Mouse (Mus musculus): ENCODE results near the gene Pik3c2b. TPM values are rescaled to one million over a fixed set of nuclear protein-coding genes. Genes with fewer than 3 reads are reported as not detected.

Pik3c2b gene
- polyA plus RNA-seq, 2 experiments: 0.48 to 0.76 TPM

DNA sequence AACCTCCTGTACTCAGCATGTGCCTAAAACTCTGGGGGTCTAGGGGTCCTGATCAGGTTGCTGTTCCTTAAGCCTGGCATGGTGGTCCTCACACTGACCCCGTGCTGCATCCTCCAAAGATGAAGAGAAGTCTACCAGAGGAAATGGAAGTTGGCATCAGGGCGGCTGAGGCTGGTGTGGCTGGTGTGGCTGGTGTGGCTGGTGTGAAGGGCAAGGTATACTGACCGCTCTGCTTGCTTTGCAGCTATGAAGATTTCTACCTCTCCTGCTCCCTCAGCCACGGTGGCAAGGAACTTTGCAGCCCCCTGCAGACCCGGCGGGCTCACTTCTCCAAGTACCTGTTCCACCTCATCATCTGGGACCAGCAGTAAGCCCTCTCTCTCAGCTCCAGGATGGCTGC, 35.2 kb downstream of the Pik3c2b start:
- peaks cover 17 to 32% of the 10 kb centered on the region in 2 experiments for H3K4me1 ChIP-seq (replicated peaks; ENCODE audit: control insufficient read depth in 2 of 2, insufficient read depth in 2 of 2, low read length in 1 of 2)
- no peak overlapping the region for H3K9ac ChIP-seq (replicated peaks)
- no peaks in the 10 kb centered on the region for H3K27me3 ChIP-seq (ENCODE audit: control insufficient read depth, insufficient read depth, low read length)
- no peaks in the 10 kb centered on the region for H3K9me3 ChIP-seq (ENCODE audit: control insufficient read depth, low read length)
- H3K4me3 ChIP-seq (ENCODE audit: insufficient read depth in 1 of 2, low read depth in 2 of 2, low read length in 2 of 2): no peak overlapping the region
- DNase-seq (ENCODE audit: low read depth in 3 of 3, low spot score in 3 of 3) (no peak), ATAC-seq (ENCODE audit: insufficient read depth) (no peak)
- no peak overlapping the region for H3K27ac ChIP-seq
- H3K36me3 ChIP-seq (replicated peaks; ENCODE audit: control insufficient read depth, insufficient read depth, low read depth): no peaks in the 10 kb centered on the region
- no peak overlapping the region for H3K4me2 ChIP-seq (ENCODE audit: low read depth)
- TF ChIP-seq CTCF (IDR thresholded peaks at IDR 0.05; ENCODE audit: low read depth) (no peak), EP300 (IDR thresholded peaks at IDR 0.05; ENCODE audit: low read depth) (no peak)
- 66% methylated on average over 6 of the region's 6 CpGs for WGBS (ENCODE audit: insufficient replicate concordance)

DNA sequence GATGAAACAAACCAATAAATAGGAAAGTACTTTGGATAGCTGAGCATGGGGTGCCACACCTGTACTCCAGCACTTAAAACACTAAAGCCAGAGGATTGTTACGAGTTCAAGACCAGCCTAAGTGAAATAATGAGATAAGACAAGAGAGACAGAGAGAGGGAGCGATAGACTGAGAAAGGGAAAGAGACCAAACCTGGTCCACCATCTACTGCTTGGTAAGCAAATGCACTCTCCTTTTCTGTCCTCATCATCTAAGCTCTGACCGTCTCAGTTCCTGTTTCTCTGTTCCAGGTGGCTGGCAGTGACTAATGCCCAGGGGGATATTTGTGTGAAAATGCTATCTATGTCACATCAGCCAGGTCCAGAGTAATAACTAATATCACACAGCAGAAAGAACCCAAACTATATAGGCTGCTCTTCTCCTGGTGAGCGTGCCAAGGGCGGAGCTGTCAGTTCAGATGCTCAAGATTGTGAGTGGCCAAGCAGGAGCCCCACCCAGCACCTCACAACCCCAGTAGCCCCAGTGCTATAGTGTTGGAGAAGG, 37.6 kb downstream of the Pik3c2b start:
- Histone ChIP-seq H3K4me1 (replicated peaks; ENCODE audit: control insufficient read depth in 2 of 2, insufficient read depth in 2 of 2, low read length in 1 of 2) (peaks cover 17 to 21% of the 10 kb centered on the region in 2 experiments), H3K27me3 (ENCODE audit: control insufficient read depth, insufficient read depth, low read length) (no peaks in the 10 kb centered on the region), H3K27ac (no peak overlapping the region), H3K4me2 (ENCODE audit: low read depth) (no peak overlapping the region), H3K36me3 (replicated peaks; ENCODE audit: control insufficient read depth, insufficient read depth, low read depth) (no peaks in the 10 kb centered on the region), H3K9me3 (ENCODE audit: control insufficient read depth, low read length) (no peaks in the 10 kb centered on the region), H3K4me3 (ENCODE audit: insufficient read depth in 1 of 2, low read depth in 2 of 2, low read length in 2 of 2) (no peak overlapping the region), H3K9ac (replicated peaks) (no peak overlapping the region)
- DNase-seq (ENCODE audit: low read depth in 3 of 3, low spot score in 3 of 3) (peak in 2 of 3 experiments; percentile 18 to 31), ATAC-seq (ENCODE audit: insufficient read depth) (peak; percentile 49)
- 61% methylated on average over 5 of the region's 5 CpGs for WGBS (ENCODE audit: insufficient replicate concordance)
- TF ChIP-seq EP300 (IDR thresholded peaks at IDR 0.05; ENCODE audit: low read depth) (no peak), CTCF (IDR thresholded peaks at IDR 0.05; ENCODE audit: low read depth) (no peak)

DNA sequence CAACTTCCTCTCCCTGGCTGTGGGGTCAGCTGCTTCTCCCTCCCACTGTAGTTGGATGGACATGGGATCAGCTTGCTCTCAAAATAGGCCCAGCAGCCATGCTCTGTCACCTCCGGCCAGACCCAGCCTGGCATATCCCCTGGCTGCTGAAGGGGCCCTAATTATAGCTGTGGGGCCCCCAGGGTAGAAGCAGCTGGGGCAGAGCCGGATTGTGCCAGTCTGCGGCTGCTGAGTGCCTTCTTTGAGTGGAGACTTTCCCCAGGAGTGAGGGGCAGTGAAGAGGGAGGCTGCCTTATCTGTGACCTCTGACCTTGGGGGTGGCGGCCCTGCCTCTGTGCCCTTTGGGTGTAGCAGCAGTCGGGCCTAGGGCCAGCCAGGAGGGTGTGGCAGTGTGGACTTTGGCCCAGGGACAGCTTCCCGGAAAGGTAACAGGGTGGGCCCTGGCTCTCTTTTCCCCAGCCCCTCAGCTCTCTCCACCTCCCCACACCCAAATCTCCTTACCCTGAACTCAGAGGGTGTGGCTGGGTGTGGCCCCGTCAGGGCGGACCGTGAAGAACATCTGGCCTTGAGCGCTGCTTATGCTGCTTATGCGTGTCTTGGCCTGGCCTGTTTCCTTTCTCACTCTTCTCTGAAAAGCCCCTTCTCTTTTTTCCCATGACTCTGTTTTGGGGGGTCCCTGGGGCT, 38.6 kb downstream of the Pik3c2b start:
- ATAC-seq (ENCODE audit: insufficient read depth): peak; percentile 68; the same call in 1 of the 2 replicates
- Histone ChIP-seq H3K9ac (replicated peaks) (no peak overlapping the region), H3K4me1 (replicated peaks; ENCODE audit: control insufficient read depth in 2 of 2, insufficient read depth in 2 of 2, low read length in 1 of 2) (peaks cover 17 to 21% of the 10 kb centered on the region in 2 experiments), H3K9me3 (ENCODE audit: control insufficient read depth, low read length) (no peaks in the 10 kb centered on the region), H3K36me3 (replicated peaks; ENCODE audit: control insufficient read depth, insufficient read depth, low read depth) (no peaks in the 10 kb centered on the region), H3K4me3 (ENCODE audit: insufficient read depth in 1 of 2, low read depth in 2 of 2, low read length in 2 of 2) (no peak overlapping the region), H3K27ac (no peak overlapping the region), H3K4me2 (ENCODE audit: low read depth) (peak overlapping the region; percentile 21), H3K27me3 (ENCODE audit: control insufficient read depth, insufficient read depth, low read length) (no peaks in the 10 kb centered on the region)
- peak; percentile 15 to 53 (median 44) for DNase-seq (ENCODE audit: low read depth in 3 of 3, low spot score in 3 of 3)
- 20% methylated on average over 11 of the region's 11 CpGs for WGBS (ENCODE audit: insufficient replicate concordance)
- TF ChIP-seq CTCF (IDR thresholded peaks at IDR 0.05; ENCODE audit: low read depth) (no peak), EP300 (IDR thresholded peaks at IDR 0.05; ENCODE audit: low read depth) (no peak)

DNA sequence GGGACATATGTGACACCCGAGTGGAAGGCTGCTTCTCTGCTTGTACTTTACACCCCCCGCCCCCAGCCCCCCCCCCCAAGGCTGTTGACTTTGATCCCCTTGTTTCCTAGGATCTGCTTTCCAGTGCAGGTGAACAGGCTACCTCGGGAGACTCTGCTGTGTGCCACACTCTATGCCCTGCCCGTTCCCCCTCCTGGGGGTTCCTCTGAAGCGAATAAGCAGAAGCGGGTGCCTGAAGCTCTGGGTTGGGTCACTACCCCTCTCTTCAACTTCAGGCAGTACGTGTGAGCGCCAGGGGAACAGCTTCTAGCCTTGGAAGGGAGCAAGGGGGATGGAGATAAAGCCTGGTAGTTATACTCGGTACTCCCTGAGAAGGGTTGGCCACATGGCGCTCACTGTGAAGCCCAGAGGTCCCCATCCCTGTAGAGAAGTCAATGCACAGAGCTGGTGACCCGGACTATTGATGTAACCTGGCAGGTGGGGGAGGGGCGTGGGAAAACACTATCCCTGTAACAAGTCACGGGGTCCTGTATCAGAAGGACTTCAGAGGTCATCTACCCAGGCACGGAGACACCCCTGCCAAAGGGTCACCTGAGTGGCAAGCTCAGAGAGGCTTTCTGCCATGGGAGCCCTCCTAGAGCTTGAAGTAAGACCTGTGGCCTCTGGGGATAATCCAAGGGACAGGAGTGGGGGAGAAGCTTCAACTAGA, 39.4 kb downstream of the Pik3c2b start:
- Histone ChIP-seq H3K36me3 (replicated peaks; ENCODE audit: control insufficient read depth, insufficient read depth, low read depth) (no peaks in the 10 kb centered on the region), H3K4me2 (ENCODE audit: low read depth) (peak overlapping the region; percentile 21), H3K4me3 (ENCODE audit: insufficient read depth in 1 of 2, low read depth in 2 of 2, low read length in 2 of 2) (no peak overlapping the region), H3K4me1 (replicated peaks; ENCODE audit: control insufficient read depth in 2 of 2, insufficient read depth in 2 of 2, low read length in 1 of 2) (peaks cover 17 to 21% of the 10 kb centered on the region in 2 experiments), H3K9me3 (ENCODE audit: control insufficient read depth, low read length) (no peaks in the 10 kb centered on the region), H3K27me3 (ENCODE audit: control insufficient read depth, insufficient read depth, low read length) (no peaks in the 10 kb centered on the region), H3K27ac (no peak overlapping the region), H3K9ac (replicated peaks) (no peak overlapping the region)
- TF ChIP-seq EP300 (IDR thresholded peaks at IDR 0.05; ENCODE audit: low read depth) (no peak), CTCF (IDR thresholded peaks at IDR 0.05; ENCODE audit: low read depth) (no peak)
- 59% methylated on average over 14 of the region's 14 CpGs for WGBS (ENCODE audit: insufficient replicate concordance)
- DNase-seq (ENCODE audit: low read depth in 3 of 3, low spot score in 3 of 3) (no peak), ATAC-seq (ENCODE audit: insufficient read depth) (no peak)

DNA sequence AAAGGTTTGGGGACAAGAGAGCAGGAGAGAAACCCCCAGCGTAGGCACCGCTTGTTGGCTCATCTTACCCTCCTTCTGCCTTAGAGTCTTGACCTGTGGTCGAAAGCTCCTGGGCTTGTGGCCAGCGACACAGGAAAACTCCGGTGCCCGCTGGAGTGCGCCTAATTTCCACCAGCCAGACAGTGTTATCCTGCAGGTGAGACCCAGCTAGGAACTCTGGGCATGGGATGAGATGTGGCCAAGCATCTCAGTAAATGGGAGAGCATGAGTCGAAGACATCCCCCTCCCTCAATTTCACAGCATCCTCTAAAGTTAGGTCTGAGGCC, 39.9 kb downstream of the Pik3c2b start:
- H3K9me3 ChIP-seq (ENCODE audit: control insufficient read depth, low read length): no peaks in the 10 kb centered on the region
- H3K27ac ChIP-seq: no peak overlapping the region
- TF ChIP-seq CTCF (IDR thresholded peaks at IDR 0.05; ENCODE audit: low read depth): no peak
- TF ChIP-seq EP300 (IDR thresholded peaks at IDR 0.05; ENCODE audit: low read depth): no peak
- H3K9ac ChIP-seq (replicated peaks): no peak overlapping the region
- no peak overlapping the region for H3K4me3 ChIP-seq (ENCODE audit: insufficient read depth in 1 of 2, low read depth in 2 of 2, low read length in 2 of 2)
- DNase-seq (ENCODE audit: low read depth in 3 of 3, low spot score in 3 of 3): no peak
- no peak for ATAC-seq (ENCODE audit: insufficient read depth)
- 87% methylated on average over 8 of the region's 8 CpGs for WGBS (ENCODE audit: insufficient replicate concordance)
- H3K36me3 ChIP-seq (replicated peaks; ENCODE audit: control insufficient read depth, insufficient read depth, low read depth): no peaks in the 10 kb centered on the region
- H3K4me2 ChIP-seq (ENCODE audit: low read depth): no peak overlapping the region
- no peaks in the 10 kb centered on the region for H3K27me3 ChIP-seq (ENCODE audit: control insufficient read depth, insufficient read depth, low read length)
- H3K4me1 ChIP-seq (replicated peaks; ENCODE audit: control insufficient read depth in 2 of 2, insufficient read depth in 2 of 2, low read length in 1 of 2): peaks cover 17 to 21% of the 10 kb centered on the region in 2 experiments
